Mouse (Mus musculus) T-helper 1 cell (primary cell): ENCODE measurements at regions not wholly inside any gene's neighbourhood (a gene's known extent, or its start where the extent isn't known, plus 50 kb on each side); places are given as distances from the start of the nearest gene placed in this dataset.

Experiments used
- in situ Hi-C: fragments of 300-600 bp; cut with MboI, MseI; formaldehyde crosslinking; loops from one replicate; pipeline ENCODE4 v1.15.1; 2025; ENCODE audit warnings: high pct_unique_total_duplicates

GRCm38 (mm10) chr4:106261901-106262560 lies 54.0 kb upstream of the Usp24 start:
- in situ Hi-C loops = no loop called here

GRCm38 (mm10) chr4:106262751-106263725 lies 53.0 kb upstream of the Usp24 start:
- in situ Hi-C loops = no loop called here
